ENCODE assay signal across 9 mouse cellular contexts in the genomic region with DNA sequence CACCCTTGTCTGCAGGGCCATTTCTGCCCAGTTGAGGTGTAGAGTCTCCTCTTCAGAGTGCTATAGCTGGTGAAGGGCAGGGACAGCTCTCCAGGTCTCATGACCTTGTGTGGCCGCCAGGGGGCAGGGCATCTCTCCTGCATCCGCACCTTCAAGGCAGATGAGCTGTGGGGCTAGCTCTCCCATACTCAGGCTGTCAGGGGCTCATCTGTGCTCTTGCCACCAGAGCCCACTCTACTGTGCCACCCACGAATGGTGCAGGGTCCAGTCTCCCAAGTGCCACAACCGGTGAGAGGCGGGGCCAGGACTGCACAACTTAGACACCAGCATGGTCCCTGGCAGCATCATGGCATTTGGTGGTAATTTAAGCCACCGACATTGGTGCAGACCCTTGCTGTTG.
DNase-seq lines count a peak whose midpoint lies in the region; ATAC-seq and TF ChIP-seq lines count a peak whose summit lies in the region.
"Had no signal": no experiment of that assay in that cellular context is flagged by ENCODE, and none has a peak within 500 bp of the region (broad histone marks: within the 10 kb centered on the region; RNA-seq: fewer than 3 reads in every experiment).

No protein-coding gene starts in this region.

- H3K9ac ChIP-seq in forebrain, embryonic 12.5 days: no peak overlapping the region
- H3K9ac ChIP-seq in midbrain, embryonic 12.5 days (replicated peaks): no peak overlapping the region
- H3K9ac ChIP-seq: heart, embryonic 15.5 days had no signal

- 0 out of 2 replicates have a peak, but pooled peaks cover 4% of the 10 kb centered on the region for H3K9me3 ChIP-seq in forebrain, embryonic 12.5 days
- no peaks in the 10 kb centered on the region for H3K9me3 ChIP-seq in midbrain, embryonic 12.5 days
- H3K9me3 ChIP-seq: heart, embryonic 15.5 days had no signal

- no peaks in the 10 kb centered on the region for H3K4me1 ChIP-seq in forebrain, embryonic 12.5 days
- H3K4me1 ChIP-seq in midbrain, embryonic 12.5 days: no peaks in the 10 kb centered on the region
- H3K4me1 ChIP-seq: heart, embryonic 15.5 days had no signal

- no peak overlapping the region for H3K4me3 ChIP-seq in gastrocnemius, adult 2 months
- H3K4me3 ChIP-seq in forebrain, embryonic 12.5 days (replicated peaks): no peak overlapping the region
- no peak overlapping the region for H3K4me3 ChIP-seq in layer of hippocampus, adult 2 months
- H3K4me3 ChIP-seq in midbrain, embryonic 12.5 days: no peak overlapping the region
- H3K4me3 ChIP-seq: heart, embryonic 15.5 days had no signal

- H3K4me2 ChIP-seq in forebrain, embryonic 12.5 days: no peak overlapping the region
- no peak overlapping the region for H3K4me2 ChIP-seq in midbrain, embryonic 12.5 days (replicated peaks)
- H3K4me2 ChIP-seq: heart, embryonic 15.5 days had no signal

- intact Hi-C loops in gastrocnemius, adult 2 months (cut with DNase I): no loop called here

- 0 out of 2 replicates have a peak, but pooled peaks have one; percentile 44 for ATAC-seq in forebrain, embryonic 12.5 days (ENCODE audit: low FRiP score)
- peak; percentile 62 for ATAC-seq in midbrain, embryonic 12.5 days (ENCODE audit: low FRiP score, low read depth)
- ATAC-seq in monocyte, adult 5-6 weeks (replicated peaks; ENCODE audit: insufficient number of reproducible peaks, low FRiP score, low TSS enrichment, poor library complexity, severe bottlenecking): no peak

- H3K36me3 ChIP-seq in forebrain, embryonic 12.5 days (replicated peaks): no peaks in the 10 kb centered on the region
- no peaks in the 10 kb centered on the region for H3K36me3 ChIP-seq in midbrain, embryonic 12.5 days
- H3K36me3 ChIP-seq: heart, embryonic 15.5 days had no signal

- H3K27me3 ChIP-seq in forebrain, embryonic 12.5 days: no peaks in the 10 kb centered on the region
- H3K27me3 ChIP-seq in midbrain, embryonic 12.5 days: no peaks in the 10 kb centered on the region
- H3K27me3 ChIP-seq: heart, embryonic 15.5 days had no signal

- no peak overlapping the region for H3K27ac ChIP-seq in gastrocnemius, adult 2 months
- no peak overlapping the region for H3K27ac ChIP-seq in forebrain, embryonic 12.5 days
- no peak overlapping the region for H3K27ac ChIP-seq in layer of hippocampus, adult 2 months
- no peak overlapping the region for H3K27ac ChIP-seq in midbrain, embryonic 12.5 days (replicated peaks)
- H3K27ac ChIP-seq: heart, embryonic 15.5 days had no signal

- DNase-seq in gastrocnemius, adult 2 months: peak; percentile 22
- DNase-seq in gastrocnemius, adult 18-20 months (ENCODE audit: low spot score): no peak
- DNase-seq in urinary bladder, adult 2 months (ENCODE audit: low spot score): peak; percentile 22
- no peak for DNase-seq in urinary bladder, postnatal 10 days (ENCODE audit: low spot score)
- peak in 1 of 2 experiments; percentile 10 for DNase-seq in layer of hippocampus, adult 2 months (ENCODE audit: low spot score in 2 of 2)

- TF ChIP-seq CTCF in gastrocnemius, adult 2 months (IDR thresholded peaks at IDR 0.05): peak; percentile 41; the same call in 1 of the 2 replicates
- TF ChIP-seq CTCF in layer of hippocampus, adult 2 months (conservative IDR thresholded peaks at IDR 0.05): peak; percentile 72

- WGBS in forebrain, embryonic 12.5 days: 43% methylated on average over 6 of the region's 6 CpGs
- 39% methylated on average over 6 of the region's 6 CpGs for WGBS in midbrain, embryonic 12.5 days

Comparison
In these comparisons a context has a peak if more than half of its experiments do, and no peak if none do; other contexts are left out.
1. DNase-seq: peak in gastrocnemius, adult 2 months (single experiment) and urinary bladder, adult 2 months (single experiment); none in gastrocnemius, adult 18-20 months (single experiment) and urinary bladder, postnatal 10 days (single experiment).